Mouse (Mus musculus): ENCODE data around the gene Tmem185b. TPM values are rescaled to one million over a fixed set of nuclear protein-coding genes. Genes with fewer than 3 reads are reported as not detected.
A peak's percentile ranks its signal among the peaks of the same experiment; 100 is the strongest.

Gene Tmem185b
- polyA plus RNA-seq, 1 experiment from 2014 or later = 25.6 TPM

DNA sequence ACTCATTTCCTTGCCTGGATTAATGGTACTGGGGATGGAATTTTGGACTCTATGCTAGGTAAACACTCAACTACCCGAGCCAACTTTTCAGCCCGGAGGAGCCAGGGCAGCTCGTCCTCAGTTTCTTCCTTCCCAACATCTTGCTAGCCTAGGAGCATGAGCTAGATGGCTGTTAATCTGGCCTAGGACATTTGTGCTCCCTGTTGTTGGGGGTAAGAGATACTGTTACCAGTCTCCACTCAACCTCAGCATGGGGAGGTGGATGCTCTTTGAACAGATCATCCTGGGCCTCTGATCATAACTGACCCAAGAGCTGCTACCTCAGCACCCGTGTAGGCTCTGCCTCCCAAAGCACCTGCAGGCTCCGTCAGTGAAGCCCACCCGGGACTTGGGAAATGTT lies 17.4 kb downstream of the Tmem185b start:
- no peak overlapping the region for H3K27ac ChIP-seq (replicated peaks; ENCODE audit: low read depth, low read length)
- 92% methylated on average over 6 of the region's 6 CpGs for WGBS
- no peaks in the 10 kb centered on the region; the same call in 1 of the 2 replicates for H3K36me3 ChIP-seq (replicated peaks; ENCODE audit: control insufficient read depth, insufficient read depth, low read depth, low read length)
- H3K4me3 ChIP-seq (ENCODE audit: low read depth, low read length) = no peak overlapping the region
- H3K4me2 ChIP-seq (ENCODE audit: low read depth, low read length) = no peak overlapping the region
- no peaks in the 10 kb centered on the region for H3K27me3 ChIP-seq (ENCODE audit: control insufficient read depth, insufficient read depth, low read length)
- DNase-seq (ENCODE audit: low spot score) (no peak), ATAC-seq (replicated peaks; ENCODE audit: insufficient number of reproducible peaks, low FRiP score, low TSS enrichment, low read depth) (no peak)
- no peak overlapping the region for H3K9ac ChIP-seq (replicated peaks; ENCODE audit: low read length)
- H3K4me1 ChIP-seq (ENCODE audit: control insufficient read depth, insufficient read depth, low read length) = no peaks in the 10 kb centered on the region
- no peaks in the 10 kb centered on the region for H3K9me3 ChIP-seq (replicated peaks; ENCODE audit: control insufficient read depth, low read length)

GRCm38 (mm10) chr1:119544611-119545155 lies 18.7 kb downstream of the Tmem185b start:
- WGBS = 88% methylated on average over 5 of the region's 5 CpGs
- no peaks in the 10 kb centered on the region; the same call in 1 of the 2 replicates for H3K36me3 ChIP-seq (replicated peaks; ENCODE audit: control insufficient read depth, insufficient read depth, low read depth, low read length)
- no peak overlapping the region for H3K27ac ChIP-seq (replicated peaks; ENCODE audit: low read depth, low read length)
- no peak overlapping the region for H3K4me2 ChIP-seq (ENCODE audit: low read depth, low read length)
- H3K9me3 ChIP-seq (replicated peaks; ENCODE audit: control insufficient read depth, low read length) = no peaks in the 10 kb centered on the region
- H3K9ac ChIP-seq (replicated peaks; ENCODE audit: low read length) = no peak overlapping the region
- DNase-seq (ENCODE audit: low spot score) = no peak
- H3K4me3 ChIP-seq (ENCODE audit: low read depth, low read length) = no peak overlapping the region
- no peaks in the 10 kb centered on the region for H3K4me1 ChIP-seq (ENCODE audit: control insufficient read depth, insufficient read depth, low read length)
- no peak for ATAC-seq (replicated peaks; ENCODE audit: insufficient number of reproducible peaks, low FRiP score, low TSS enrichment, low read depth)
- no peaks in the 10 kb centered on the region for H3K27me3 ChIP-seq (ENCODE audit: control insufficient read depth, insufficient read depth, low read length)

DNA sequence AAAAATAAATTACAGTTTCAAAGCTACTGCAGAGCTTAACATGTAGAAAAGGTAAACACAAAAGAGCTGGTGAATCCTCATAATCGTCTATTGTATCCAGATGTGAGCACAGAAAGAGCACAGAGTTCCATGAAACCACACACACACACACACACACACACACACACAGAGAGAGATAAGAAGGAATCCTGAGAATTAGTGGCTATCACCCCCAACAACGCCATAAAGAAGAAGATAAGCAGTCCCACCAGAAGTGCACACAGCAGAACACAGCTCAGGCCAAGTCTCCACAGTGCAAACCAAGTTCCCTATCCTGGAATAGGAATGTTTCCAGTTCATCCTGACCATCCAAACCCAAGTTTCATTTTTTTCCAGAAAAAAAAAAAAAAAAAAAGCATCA lies 19.2 kb downstream of the Tmem185b start:
- Histone ChIP-seq H3K4me3 (ENCODE audit: low read depth, low read length) (no peak overlapping the region), H3K36me3 (replicated peaks; ENCODE audit: control insufficient read depth, insufficient read depth, low read depth, low read length) (no peaks in the 10 kb centered on the region; the same call in 1 of the 2 replicates), H3K9ac (replicated peaks; ENCODE audit: low read length) (no peak overlapping the region), H3K9me3 (replicated peaks; ENCODE audit: control insufficient read depth, low read length) (no peaks in the 10 kb centered on the region), H3K27me3 (ENCODE audit: control insufficient read depth, insufficient read depth, low read length) (no peaks in the 10 kb centered on the region), H3K4me2 (ENCODE audit: low read depth, low read length) (no peak overlapping the region), H3K27ac (replicated peaks; ENCODE audit: low read depth, low read length) (no peak overlapping the region), H3K4me1 (ENCODE audit: control insufficient read depth, insufficient read depth, low read length) (no peaks in the 10 kb centered on the region)
- DNase-seq (ENCODE audit: low spot score) (no peak), ATAC-seq (replicated peaks; ENCODE audit: insufficient number of reproducible peaks, low FRiP score, low TSS enrichment, low read depth) (no peak)
- WGBS = 78% methylated on average over 2 of the region's 2 CpGs

GRCm38 (mm10) chr1:119545671-119546070 lies 19.7 kb downstream of the Tmem185b start:
- Histone ChIP-seq H3K4me3 (ENCODE audit: low read depth, low read length) (no peak overlapping the region), H3K36me3 (replicated peaks; ENCODE audit: control insufficient read depth, insufficient read depth, low read depth, low read length) (no peaks in the 10 kb centered on the region; the same call in 1 of the 2 replicates), H3K4me2 (ENCODE audit: low read depth, low read length) (no peak overlapping the region), H3K9me3 (replicated peaks; ENCODE audit: control insufficient read depth, low read length) (no peaks in the 10 kb centered on the region), H3K9ac (replicated peaks; ENCODE audit: low read length) (no peak overlapping the region), H3K27ac (replicated peaks; ENCODE audit: low read depth, low read length) (no peak overlapping the region), H3K27me3 (ENCODE audit: control insufficient read depth, insufficient read depth, low read length) (no peaks in the 10 kb centered on the region), H3K4me1 (ENCODE audit: control insufficient read depth, insufficient read depth, low read length) (no peaks in the 10 kb centered on the region)
- 88% methylated on average over 4 of the region's 4 CpGs for WGBS
- no peak for DNase-seq (ENCODE audit: low spot score)
- no peak for ATAC-seq (replicated peaks; ENCODE audit: insufficient number of reproducible peaks, low FRiP score, low TSS enrichment, low read depth)

GRCm38 (mm10) chr1:119546490-119546889 lies 20.5 kb downstream of the Tmem185b start:
- Histone ChIP-seq H3K4me2 (ENCODE audit: low read depth, low read length) (no peak overlapping the region), H3K9me3 (replicated peaks; ENCODE audit: control insufficient read depth, low read length) (no peaks in the 10 kb centered on the region), H3K36me3 (replicated peaks; ENCODE audit: control insufficient read depth, insufficient read depth, low read depth, low read length) (no peaks in the 10 kb centered on the region; the same call in 1 of the 2 replicates), H3K27ac (replicated peaks; ENCODE audit: low read depth, low read length) (no peak overlapping the region), H3K4me3 (ENCODE audit: low read depth, low read length) (no peak overlapping the region), H3K4me1 (ENCODE audit: control insufficient read depth, insufficient read depth, low read length) (no peaks in the 10 kb centered on the region), H3K9ac (replicated peaks; ENCODE audit: low read length) (no peak overlapping the region), H3K27me3 (ENCODE audit: control insufficient read depth, insufficient read depth, low read length) (no peaks in the 10 kb centered on the region)
- DNase-seq (ENCODE audit: low spot score) (no peak), ATAC-seq (replicated peaks; ENCODE audit: insufficient number of reproducible peaks, low FRiP score, low TSS enrichment, low read depth) (no peak)
- WGBS = 77% methylated on average over 3 of the region's 3 CpGs

- Histone ChIP-seq H3K27me3 (ENCODE audit: control insufficient read depth, insufficient read depth, low read length) (no peaks in the 10 kb centered on the region), H3K4me2 (ENCODE audit: low read depth, low read length) (no peak overlapping the region), H3K4me1 (ENCODE audit: control insufficient read depth, insufficient read depth, low read length) (no peaks in the 10 kb centered on the region), H3K4me3 (ENCODE audit: low read depth, low read length) (no peak overlapping the region), H3K9ac (replicated peaks; ENCODE audit: low read length) (no peak overlapping the region), H3K27ac (replicated peaks; ENCODE audit: low read depth, low read length) (no peak overlapping the region), H3K9me3 (replicated peaks; ENCODE audit: control insufficient read depth, low read length) (no peaks in the 10 kb centered on the region), H3K36me3 (replicated peaks; ENCODE audit: control insufficient read depth, insufficient read depth, low read depth, low read length) (no peaks in the 10 kb centered on the region; the same call in 1 of the 2 replicates)
- WGBS = 69% methylated on average over 7 of the region's 7 CpGs
- ATAC-seq (replicated peaks; ENCODE audit: insufficient number of reproducible peaks, low FRiP score, low TSS enrichment, low read depth) (no peak), DNase-seq (ENCODE audit: low spot score) (peak; percentile 84)
These were observed 22.8 kb downstream of the Tmem185b start for GRCm38 (mm10) chr1:119548668-119549326.

- Histone ChIP-seq H3K9me3 (replicated peaks; ENCODE audit: control insufficient read depth, low read length) (no peaks in the 10 kb centered on the region), H3K4me3 (ENCODE audit: low read depth, low read length) (no peak overlapping the region), H3K36me3 (replicated peaks; ENCODE audit: control insufficient read depth, insufficient read depth, low read depth, low read length) (no peaks in the 10 kb centered on the region; the same call in 1 of the 2 replicates), H3K27me3 (ENCODE audit: control insufficient read depth, insufficient read depth, low read length) (no peaks in the 10 kb centered on the region), H3K27ac (replicated peaks; ENCODE audit: low read depth, low read length) (no peak overlapping the region), H3K4me1 (ENCODE audit: control insufficient read depth, insufficient read depth, low read length) (no peaks in the 10 kb centered on the region), H3K4me2 (ENCODE audit: low read depth, low read length) (no peak overlapping the region), H3K9ac (replicated peaks; ENCODE audit: low read length) (no peak overlapping the region)
- no peak for ATAC-seq (replicated peaks; ENCODE audit: insufficient number of reproducible peaks, low FRiP score, low TSS enrichment, low read depth)
- WGBS = 93% methylated on average over 7 of the region's 7 CpGs
- DNase-seq (ENCODE audit: low spot score) = no peak
These were observed 23.3 kb downstream of the Tmem185b start for GRCm38 (mm10) chr1:119549327-119549689.

- Histone ChIP-seq H3K27me3 (ENCODE audit: control insufficient read depth, insufficient read depth, low read length) (no peaks in the 10 kb centered on the region), H3K9me3 (replicated peaks; ENCODE audit: control insufficient read depth, low read length) (no peaks in the 10 kb centered on the region), H3K4me2 (ENCODE audit: low read depth, low read length) (no peak overlapping the region), H3K9ac (replicated peaks; ENCODE audit: low read length) (no peak overlapping the region), H3K4me1 (ENCODE audit: control insufficient read depth, insufficient read depth, low read length) (no peaks in the 10 kb centered on the region), H3K4me3 (ENCODE audit: low read depth, low read length) (no peak overlapping the region), H3K36me3 (replicated peaks; ENCODE audit: control insufficient read depth, insufficient read depth, low read depth, low read length) (no peaks in the 10 kb centered on the region; the same call in 1 of the 2 replicates), H3K27ac (replicated peaks; ENCODE audit: low read depth, low read length) (no peak overlapping the region)
- DNase-seq (ENCODE audit: low spot score) (no peak), ATAC-seq (replicated peaks; ENCODE audit: insufficient number of reproducible peaks, low FRiP score, low TSS enrichment, low read depth) (no peak)
- 86% methylated on average over 2 of the region's 2 CpGs for WGBS
These were observed 24.1 kb downstream of the Tmem185b start for GRCm38 (mm10) chr1:119550064-119550463.

Data from embryonic facial prominence, embryonic 11.5 days (tissue).